Mouse (Mus musculus): ENCODE measurements around the gene Gm9049. TPM values are rescaled to one million over a fixed set of nuclear protein-coding genes. Genes with fewer than 3 reads are reported as not detected.
"Not testable (repeated sequence)": the region's sequence is repeated elsewhere in the genome, so short reads cannot be mapped to it uniquely, and the experiment has no call there.

The Gm9049 gene
- total RNA-seq (2021), result under 1 TPM in 1 of 2 experiments, not detected in 1; 0.14 TPM
- long read RNA-seq, experiment 1, result 0 reads
- long read RNA-seq, experiment 2, result 0 reads

DNA sequence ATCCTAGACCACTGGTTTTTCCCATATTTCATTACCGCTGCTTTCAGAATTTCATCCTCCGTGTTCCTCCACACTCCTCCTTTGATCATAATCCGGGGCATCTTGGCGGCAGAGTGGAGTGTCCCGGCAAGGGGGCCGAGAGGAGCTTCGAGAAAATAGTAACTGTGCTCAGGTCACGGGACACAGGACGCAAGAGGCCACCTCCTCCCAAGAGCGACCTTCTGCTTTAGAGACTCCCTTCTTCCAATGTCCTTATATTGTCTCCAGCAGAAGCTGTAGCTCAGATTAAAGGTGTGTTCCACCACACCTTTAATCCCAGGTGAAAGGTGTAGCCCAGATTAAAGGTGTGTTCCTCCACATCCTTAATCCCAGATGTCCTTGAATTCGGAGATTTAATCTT is at the start of gene Gm9049:
Gene Gm9049 (minus strand): TSS at position 101 of the 400 bp plus-strand sequence.
- not testable (repeated sequence) for DNase-seq (ENCODE audit: low spot score in 2 of 2)

DNA sequence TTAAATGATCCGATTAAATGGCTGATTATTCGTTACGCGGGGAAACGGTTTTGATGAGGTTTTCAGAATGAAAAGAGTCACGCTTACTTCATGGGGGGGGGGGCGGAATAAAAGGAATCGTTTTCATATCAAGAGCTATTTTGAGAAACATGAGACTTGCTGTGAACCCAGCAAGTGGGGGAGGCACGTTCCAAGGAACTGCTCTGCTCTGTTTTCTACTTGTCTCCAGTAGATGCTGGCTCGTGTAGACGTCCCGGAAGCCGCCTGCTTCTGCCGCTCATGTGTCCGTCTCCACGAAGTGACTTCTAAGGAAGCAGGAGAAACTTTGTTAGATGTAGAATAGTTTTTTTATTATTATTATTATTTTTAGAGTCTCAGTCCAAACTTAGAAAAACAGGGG is 46.0 kb upstream of the Gm9049 start:
- DNase-seq (ENCODE audit: low spot score in 2 of 2), result no peak

DNA sequence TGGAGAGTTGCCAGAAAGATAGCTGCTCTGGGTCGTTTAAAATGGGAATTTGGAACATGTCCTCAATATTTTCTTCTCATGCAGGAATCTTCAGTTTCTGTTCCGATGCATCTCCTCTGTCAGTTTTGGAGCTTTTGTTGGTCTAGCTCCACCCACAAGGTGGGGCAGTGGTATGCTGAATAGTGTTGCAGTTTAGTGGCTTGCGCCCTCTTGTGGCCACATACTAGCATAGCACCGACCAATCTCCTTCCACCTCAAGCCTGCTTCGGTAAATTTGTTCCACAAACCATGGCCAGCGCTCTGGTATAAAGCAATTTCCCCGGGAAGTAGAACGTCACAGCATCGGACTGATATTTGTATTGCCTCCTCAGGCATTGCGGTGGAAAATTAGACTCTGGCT is 16.5 kb upstream of the Gm9049 start:
- peak; percentile 37 to 62 for DNase-seq (ENCODE audit: low spot score in 2 of 2)

DNA sequence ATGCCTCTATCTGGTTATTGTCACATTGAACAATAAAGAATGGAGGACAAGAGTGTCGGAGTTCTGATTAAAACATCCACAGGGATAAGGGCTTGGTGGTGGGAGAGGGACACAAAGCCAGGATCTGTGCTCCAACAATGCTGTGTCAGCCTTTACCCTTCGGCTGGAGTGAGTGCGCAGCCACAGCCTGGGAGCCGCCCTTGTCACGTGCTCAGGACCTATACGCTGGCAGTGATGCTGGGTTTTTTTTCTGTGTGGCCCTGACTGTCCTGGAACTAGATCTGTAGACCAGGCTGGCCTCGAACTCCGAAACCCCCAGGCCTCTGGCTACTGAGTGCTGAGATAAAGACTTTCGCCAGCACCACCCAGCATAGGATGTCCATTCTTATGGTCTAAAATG is 15.6 kb upstream of the Gm9049 start:
- no peak for DNase-seq (ENCODE audit: low spot score in 2 of 2)

DNA sequence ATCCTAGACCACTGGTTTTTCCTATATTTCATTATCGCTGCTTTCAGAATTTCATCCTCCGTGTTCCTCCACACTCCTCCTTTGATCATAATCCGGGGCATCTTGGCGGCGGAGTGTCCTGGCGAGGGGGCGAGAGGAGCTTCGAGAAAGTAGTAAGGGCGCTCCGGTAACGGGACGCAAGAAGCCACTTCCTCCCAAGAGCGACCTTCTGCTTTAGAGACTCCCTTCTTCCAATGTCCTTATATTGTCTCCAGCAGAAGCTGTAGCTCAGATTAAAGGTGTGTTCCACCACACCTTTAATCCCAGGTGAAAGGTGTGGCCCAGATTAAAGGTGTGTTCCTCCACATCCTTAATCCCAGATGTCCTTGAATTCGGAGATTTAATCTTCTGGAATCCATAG is 5.3 kb downstream of the Gm9049 start, which contains the start of gene Gm9048:
Gene Gm9048 (minus strand): TSS at position 101 of the 400 bp plus-strand sequence.
- not testable (repeated sequence) for DNase-seq (ENCODE audit: low spot score in 2 of 2)

DNA sequence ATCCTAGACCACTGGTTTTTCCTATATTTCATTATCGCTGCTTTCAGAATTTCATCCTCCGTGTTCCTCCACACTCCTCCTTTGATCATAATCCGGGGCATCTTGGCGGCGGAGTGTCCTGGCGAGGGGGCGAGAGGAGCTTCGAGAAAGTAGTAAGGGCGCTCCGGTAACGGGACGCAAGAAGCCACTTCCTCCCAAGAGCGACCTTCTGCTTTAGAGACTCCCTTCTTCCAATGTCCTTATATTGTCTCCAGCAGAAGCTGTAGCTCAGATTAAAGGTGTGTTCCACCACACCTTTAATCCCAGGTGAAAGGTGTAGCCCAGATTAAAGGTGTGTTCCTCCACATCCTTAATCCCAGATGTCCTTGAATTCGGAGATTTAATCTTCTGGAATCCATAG is 10.8 kb downstream of the Gm9049 start, which contains the start of gene Gm9046:
Gene Gm9046 (minus strand): TSS at position 101 of the 400 bp plus-strand sequence.
- DNase-seq (ENCODE audit: low spot score in 2 of 2), result not testable (repeated sequence)

DNA sequence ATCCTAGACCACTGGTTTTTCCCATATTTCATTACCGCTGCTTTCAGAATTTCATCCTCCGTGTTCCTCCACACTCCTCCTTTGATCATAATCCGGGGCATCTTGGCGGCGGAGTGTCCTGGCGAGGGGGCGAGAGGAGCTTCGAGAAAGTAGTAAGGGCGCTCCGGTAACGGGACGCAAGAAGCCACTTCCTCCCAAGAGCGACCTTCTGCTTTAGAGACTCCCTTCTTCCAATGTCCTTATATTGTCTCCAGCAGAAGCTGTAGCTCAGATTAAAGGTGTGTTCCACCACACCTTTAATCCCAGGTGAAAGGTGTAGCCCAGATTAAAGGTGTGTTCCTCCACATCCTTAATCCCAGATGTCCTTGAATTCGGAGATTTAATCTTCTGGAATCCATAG is 16.2 kb downstream of the Gm9049 start, which contains the start of gene Gm9045:
Gene Gm9045 (minus strand): TSS at position 101 of the 400 bp plus-strand sequence.
- not testable (repeated sequence) for DNase-seq (ENCODE audit: low spot score in 2 of 2)

DNA sequence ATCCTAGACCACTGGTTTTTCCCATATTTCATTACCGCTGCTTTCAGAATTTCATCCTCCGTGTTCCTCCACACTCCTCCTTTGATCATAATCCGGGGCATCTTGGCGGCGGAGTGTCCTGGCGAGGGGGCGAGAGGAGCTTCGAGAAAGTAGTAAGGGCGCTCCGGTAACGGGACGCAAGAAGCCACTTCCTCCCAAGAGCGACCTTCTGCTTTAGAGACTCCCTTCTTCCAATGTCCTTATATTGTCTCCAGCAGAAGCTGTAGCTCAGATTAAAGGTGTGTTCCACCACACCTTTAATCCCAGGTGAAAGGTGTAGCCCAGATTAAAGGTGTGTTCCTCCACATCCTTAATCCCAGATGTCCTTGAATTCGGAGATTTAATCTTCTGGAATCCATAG is 21.6 kb downstream of the Gm9049 start, which contains the start of gene Gm9044:
Gene Gm9044 (minus strand): TSS at position 101 of the 400 bp plus-strand sequence.
- DNase-seq (ENCODE audit: low spot score in 2 of 2), result not testable (repeated sequence)

DNA sequence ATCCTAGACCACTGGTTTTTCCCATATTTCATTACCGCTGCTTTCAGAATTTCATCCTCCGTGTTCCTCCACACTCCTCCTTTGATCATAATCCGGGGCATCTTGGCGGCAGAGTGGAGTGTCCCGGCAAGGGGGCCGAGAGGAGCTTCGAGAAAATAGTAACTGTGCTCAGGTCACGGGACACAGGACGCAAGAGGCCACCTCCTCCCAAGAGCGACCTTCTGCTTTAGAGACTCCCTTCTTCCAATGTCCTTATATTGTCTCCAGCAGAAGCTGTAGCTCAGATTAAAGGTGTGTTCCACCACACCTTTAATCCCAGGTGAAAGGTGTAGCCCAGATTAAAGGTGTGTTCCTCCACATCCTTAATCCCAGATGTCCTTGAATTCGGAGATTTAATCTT is 27.0 kb downstream of the Gm9049 start, which contains the start of gene Gm9040:
Gene Gm9040 (minus strand): TSS at position 101 of the 400 bp plus-strand sequence.
- not testable (repeated sequence) for DNase-seq (ENCODE audit: low spot score in 2 of 2)

DNA sequence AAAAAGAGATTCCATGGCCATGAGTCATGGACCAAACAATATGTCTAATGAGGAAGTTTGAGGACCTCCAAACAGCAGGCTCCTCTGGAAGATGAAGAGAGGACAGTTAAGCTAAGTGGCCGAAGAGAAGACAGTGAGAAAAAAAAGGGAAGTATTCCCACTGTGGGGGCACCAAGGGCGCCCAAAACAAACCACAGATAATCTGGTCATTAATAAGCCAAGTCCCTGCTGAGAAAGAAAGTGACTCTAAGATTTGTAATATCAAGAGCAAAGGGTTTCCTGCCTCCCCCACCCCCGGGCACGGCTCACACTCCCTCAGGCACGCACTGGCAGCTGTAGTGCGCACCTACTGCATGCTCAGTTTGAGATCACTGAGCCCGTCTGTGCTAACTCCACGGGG is 34.9 kb downstream of the Gm9049 start:
- no peak for DNase-seq (ENCODE audit: low spot score in 2 of 2)

DNA sequence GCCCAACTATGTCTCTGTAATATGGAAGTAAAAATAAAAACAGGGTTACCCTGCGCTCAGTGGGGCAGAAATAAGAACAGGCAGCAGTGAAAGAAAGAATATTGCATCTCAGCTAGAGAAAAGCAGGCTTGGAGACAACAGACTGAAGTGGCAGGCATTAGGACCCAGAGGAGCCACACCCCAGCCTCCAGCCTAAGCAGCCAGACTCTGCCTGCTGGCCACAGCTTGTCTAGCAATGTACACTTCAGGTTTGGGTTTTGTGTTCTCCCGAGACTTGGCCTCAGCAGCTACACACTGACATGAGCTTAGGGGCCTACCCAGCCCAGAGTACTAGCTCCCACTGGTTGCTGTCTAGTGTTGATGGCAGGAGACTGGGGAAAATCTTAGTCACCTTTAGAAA is 51.8 kb downstream of the Gm9049 start:
- not testable (repeated sequence) for DNase-seq (ENCODE audit: low spot score in 2 of 2)

Other genes starting within 250 kb of the Gm9049 start
- gene Mdm1, start 212.3 kb downstream of the Gm9049 start, total RNA-seq (2021), result 10 to 100 TPM; 23.4 to 25.9 TPM
- not detected for gene Il22, start 149.2 kb downstream of the Gm9049 start, total RNA-seq (2021)
- under 1 TPM; 0.59 to 0.68 TPM for gene Gm32717, start 113.3 kb downstream of the Gm9049 start, total RNA-seq (2021)
- under 1 TPM; 0.59 to 0.68 TPM for gene Gm32802, start 95.4 kb downstream of the Gm9049 start, total RNA-seq (2021)
- gene Iltifb, start 59.1 kb downstream of the Gm9049 start, total RNA-seq (2021), result not detected
- not detected for gene Gm9040, start 27.1 kb downstream of the Gm9049 start, total RNA-seq (2021)
- gene Gm9044, start 21.7 kb downstream of the Gm9049 start, total RNA-seq (2021), result not detected
- gene Gm9045, start 16.3 kb downstream of the Gm9049 start, total RNA-seq (2021), result under 1 TPM in 1 of 2 experiments, not detected in 1; 0.14 TPM
- not detected for gene Gm9046, start 10.8 kb downstream of the Gm9049 start, total RNA-seq (2021)
- under 1 TPM in 1 of 2 experiments, not detected in 1; 0.23 TPM for gene Gm9048, start 5.4 kb downstream of the Gm9049 start, total RNA-seq (2021)
- not detected for gene Ifng, start 86.9 kb upstream of the Gm9049 start, total RNA-seq (2021)